Mouse (Mus musculus): ENCODE data around the gene Bmpr1a. TPM values are rescaled to one million over a fixed set of nuclear protein-coding genes. Genes with fewer than 3 reads are reported as not detected.

Bmpr1a gene
- polyA plus RNA-seq, 1 experiment: not detected

- Histone ChIP-seq H3K36me3 (replicated peaks; ENCODE audit: low read length) (no peaks in the 10 kb centered on the region), H3K27me3 (replicated peaks) (no peaks in the 10 kb centered on the region), H3K9me3 (no peaks in the 10 kb centered on the region), H3K4me1 (no peaks in the 10 kb centered on the region), H3K4me3 (replicated peaks) (no peak overlapping the region)
- TF ChIP-seq FLI1 (IDR thresholded peaks at IDR 0.05; ENCODE audit: low read length) (no peak), GATA1 (IDR thresholded peaks at IDR 0.05; ENCODE audit: borderline replicate concordance, low read length) (no peak)
Measured at GRCm38 (mm10) chr14:34459386-34459785, 43.8 kb downstream of the Bmpr1a start.

- Histone ChIP-seq H3K36me3 (replicated peaks; ENCODE audit: low read length) (no peaks in the 10 kb centered on the region), H3K4me3 (replicated peaks) (no peak overlapping the region), H3K4me1 (no peaks in the 10 kb centered on the region), H3K27me3 (replicated peaks) (peaks cover 3% of the 10 kb centered on the region), H3K9me3 (no peaks in the 10 kb centered on the region)
- no peak for TF ChIP-seq FLI1 (IDR thresholded peaks at IDR 0.05; ENCODE audit: low read length)
- no peak for TF ChIP-seq GATA1 (IDR thresholded peaks at IDR 0.05; ENCODE audit: borderline replicate concordance, low read length)
Measured at GRCm38 (mm10) chr14:34458880-34459279, 44.3 kb downstream of the Bmpr1a start.

GRCm38 (mm10) chr14:34454282-34454681, 48.9 kb downstream of the Bmpr1a start:
- Histone ChIP-seq H3K4me1 (no peaks in the 10 kb centered on the region), H3K4me3 (replicated peaks) (no peak overlapping the region), H3K27me3 (replicated peaks) (peaks cover 9% of the 10 kb centered on the region), H3K9me3 (no peaks in the 10 kb centered on the region), H3K36me3 (replicated peaks; ENCODE audit: low read length) (no peaks in the 10 kb centered on the region)
- TF ChIP-seq GATA1 (IDR thresholded peaks at IDR 0.05; ENCODE audit: borderline replicate concordance, low read length) (no peak), FLI1 (IDR thresholded peaks at IDR 0.05; ENCODE audit: low read length) (no peak)

- H3K4me1 ChIP-seq: no peaks in the 10 kb centered on the region
Measured at GRCm38 (mm10) chr14:34453648-34454047, 49.5 kb downstream of the Bmpr1a start.

DNA sequence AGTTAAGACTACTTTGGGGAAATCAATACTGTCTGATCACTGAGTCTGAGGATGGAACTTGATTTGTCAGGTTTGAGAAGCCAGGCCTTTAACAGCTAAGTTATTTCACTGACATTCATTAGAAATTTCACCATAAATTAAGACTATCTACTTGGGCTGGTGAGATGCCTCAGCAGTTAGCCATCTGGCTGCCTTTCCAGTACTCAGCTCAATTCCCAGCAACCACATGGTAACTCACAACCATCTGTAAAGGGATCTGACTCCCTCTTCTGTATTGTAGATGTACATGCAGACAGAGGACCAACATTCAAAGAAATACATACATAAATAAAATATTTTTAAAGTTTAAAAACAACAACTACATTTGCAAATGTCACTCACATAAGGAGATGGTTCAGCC, 51.3 kb downstream of the Bmpr1a start:
- peaks cover 9% of the 10 kb centered on the region for H3K27me3 ChIP-seq (replicated peaks)
- TF ChIP-seq GATA1 (IDR thresholded peaks at IDR 0.05; ENCODE audit: borderline replicate concordance, low read length): no peak
- no peak for TF ChIP-seq FLI1 (IDR thresholded peaks at IDR 0.05; ENCODE audit: low read length)
- no peaks in the 10 kb centered on the region for H3K36me3 ChIP-seq (replicated peaks; ENCODE audit: low read length)
- H3K9me3 ChIP-seq: no peaks in the 10 kb centered on the region
- H3K4me3 ChIP-seq (replicated peaks): no peak overlapping the region
- no peaks in the 10 kb centered on the region for H3K4me1 ChIP-seq

More at GRCm38 (mm10) chr14:34453648-34454047, 49.5 kb downstream of the Bmpr1a start:
- Histone ChIP-seq H3K4me3 (replicated peaks) (no peak overlapping the region), H3K27me3 (replicated peaks) (peaks cover 9% of the 10 kb centered on the region), H3K36me3 (replicated peaks; ENCODE audit: low read length) (no peaks in the 10 kb centered on the region), H3K9me3 (no peaks in the 10 kb centered on the region)
- TF ChIP-seq GATA1 (IDR thresholded peaks at IDR 0.05; ENCODE audit: borderline replicate concordance, low read length): no peak
- TF ChIP-seq FLI1 (IDR thresholded peaks at IDR 0.05; ENCODE audit: low read length): no peak

DNA sequence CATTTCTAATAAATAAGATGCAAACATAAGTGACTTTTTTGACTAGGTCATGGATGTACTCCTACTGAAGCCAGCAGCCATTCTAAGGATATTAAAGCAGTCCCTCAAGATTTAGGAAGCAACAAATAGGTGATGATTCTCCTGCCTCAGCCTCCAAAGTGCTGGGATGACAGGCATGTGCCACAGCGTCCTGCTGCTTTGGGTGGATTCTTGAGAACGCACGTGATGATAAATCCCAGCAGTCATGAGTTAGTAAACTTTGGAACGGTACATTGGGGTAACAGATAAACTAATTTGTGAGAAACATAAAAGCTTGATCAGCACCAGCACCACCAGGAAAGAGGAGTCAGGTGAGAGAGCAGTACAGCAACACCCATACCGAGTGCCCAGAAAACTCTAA, 52.7 kb downstream of the Bmpr1a start:
- H3K27me3 ChIP-seq (replicated peaks): peaks cover 9% of the 10 kb centered on the region
- H3K4me3 ChIP-seq (replicated peaks): no peak overlapping the region
- H3K9me3 ChIP-seq: no peaks in the 10 kb centered on the region
- TF ChIP-seq GATA1 (IDR thresholded peaks at IDR 0.05; ENCODE audit: borderline replicate concordance, low read length) (no peak), FLI1 (IDR thresholded peaks at IDR 0.05; ENCODE audit: low read length) (no peak)
- H3K4me1 ChIP-seq: no peaks in the 10 kb centered on the region
- no peaks in the 10 kb centered on the region for H3K36me3 ChIP-seq (replicated peaks; ENCODE audit: low read length)

DNA sequence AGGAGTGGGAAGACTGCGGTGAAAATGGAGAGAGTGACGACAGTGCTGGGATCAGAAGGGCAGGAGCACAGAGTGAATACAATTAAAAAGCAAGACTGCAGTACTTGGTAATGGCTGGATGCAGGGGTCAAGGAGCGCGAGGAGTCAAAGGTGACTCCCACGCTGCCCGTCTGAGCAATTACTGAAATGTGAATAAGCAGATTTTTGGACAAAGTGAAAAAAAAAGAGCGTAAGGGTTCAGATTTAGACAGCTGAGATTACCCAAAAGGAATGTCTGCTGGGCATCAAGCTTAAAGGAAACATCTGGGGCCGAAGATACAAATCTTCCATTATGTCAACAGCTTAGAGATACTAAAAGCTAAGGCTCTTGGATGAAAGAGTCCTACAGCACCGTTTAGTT, 53.3 kb downstream of the Bmpr1a start:
- Histone ChIP-seq H3K4me1 (no peaks in the 10 kb centered on the region), H3K27me3 (replicated peaks) (peaks cover 9% of the 10 kb centered on the region), H3K9me3 (no peaks in the 10 kb centered on the region), H3K4me3 (replicated peaks) (no peak overlapping the region), H3K36me3 (replicated peaks; ENCODE audit: low read length) (no peaks in the 10 kb centered on the region)
- TF ChIP-seq GATA1 (IDR thresholded peaks at IDR 0.05; ENCODE audit: borderline replicate concordance, low read length) (no peak), FLI1 (IDR thresholded peaks at IDR 0.05; ENCODE audit: low read length) (no peak)

- TF ChIP-seq GATA1 (IDR thresholded peaks at IDR 0.05; ENCODE audit: borderline replicate concordance, low read length) (no peak), FLI1 (IDR thresholded peaks at IDR 0.05; ENCODE audit: low read length) (no peak)
- no peaks in the 10 kb centered on the region for H3K4me1 ChIP-seq
- H3K27me3 ChIP-seq (replicated peaks): peaks cover 3% of the 10 kb centered on the region
- no peaks in the 10 kb centered on the region for H3K9me3 ChIP-seq
- no peak overlapping the region for H3K4me3 ChIP-seq (replicated peaks)
- H3K36me3 ChIP-seq (replicated peaks; ENCODE audit: low read length): no peaks in the 10 kb centered on the region
Measured at GRCm38 (mm10) chr14:34448398-34448797, 54.7 kb downstream of the Bmpr1a start.

- Histone ChIP-seq H3K27me3 (replicated peaks) (peaks cover 3% of the 10 kb centered on the region), H3K4me1 (no peaks in the 10 kb centered on the region), H3K9me3 (no peaks in the 10 kb centered on the region), H3K36me3 (replicated peaks; ENCODE audit: low read length) (no peaks in the 10 kb centered on the region), H3K4me3 (replicated peaks) (no peak overlapping the region)
- TF ChIP-seq FLI1 (IDR thresholded peaks at IDR 0.05; ENCODE audit: low read length): no peak
Measured at GRCm38 (mm10) chr14:34447659-34448058, 55.5 kb downstream of the Bmpr1a start.

DNA sequence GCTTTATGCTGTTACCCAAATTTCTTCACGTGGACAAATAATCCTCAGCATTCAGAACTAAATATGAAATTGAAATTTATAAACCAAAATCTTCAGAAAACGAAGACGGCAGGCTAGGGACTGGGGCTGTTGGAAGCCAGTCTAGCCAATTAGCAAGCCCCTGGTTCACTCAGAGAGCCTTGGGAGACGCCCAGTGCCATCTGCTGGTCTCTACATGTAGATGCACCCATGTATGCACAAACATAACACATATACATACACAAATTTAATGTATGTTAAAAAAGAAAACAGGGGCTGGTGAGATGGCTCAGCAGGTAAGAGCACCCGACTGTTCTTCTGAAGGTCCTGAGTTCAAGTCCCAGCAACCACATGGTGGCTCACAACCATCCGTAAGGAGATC, 56.5 kb downstream of the Bmpr1a start:
- H3K4me1 ChIP-seq: no peaks in the 10 kb centered on the region
- H3K4me3 ChIP-seq (replicated peaks): no peak overlapping the region
- H3K27me3 ChIP-seq (replicated peaks): peaks cover 3% of the 10 kb centered on the region
- no peaks in the 10 kb centered on the region for H3K9me3 ChIP-seq
- no peaks in the 10 kb centered on the region for H3K36me3 ChIP-seq (replicated peaks; ENCODE audit: low read length)
- no peak for TF ChIP-seq GATA1 (IDR thresholded peaks at IDR 0.05; ENCODE audit: borderline replicate concordance, low read length)

GRCm38 (mm10) chr14:34445348-34445747, 57.8 kb downstream of the Bmpr1a start:
- Histone ChIP-seq H3K27me3 (replicated peaks) (peaks cover 2% of the 10 kb centered on the region), H3K4me1 (no peaks in the 10 kb centered on the region), H3K36me3 (replicated peaks; ENCODE audit: low read length) (no peaks in the 10 kb centered on the region), H3K4me3 (replicated peaks) (no peak overlapping the region), H3K9me3 (no peaks in the 10 kb centered on the region)
- TF ChIP-seq FLI1 (IDR thresholded peaks at IDR 0.05; ENCODE audit: low read length) (no peak), GATA1 (IDR thresholded peaks at IDR 0.05; ENCODE audit: borderline replicate concordance, low read length) (no peak)
